Comparison of ENCODE assay signal across 10 mouse cellular contexts in the genomic region with DNA sequence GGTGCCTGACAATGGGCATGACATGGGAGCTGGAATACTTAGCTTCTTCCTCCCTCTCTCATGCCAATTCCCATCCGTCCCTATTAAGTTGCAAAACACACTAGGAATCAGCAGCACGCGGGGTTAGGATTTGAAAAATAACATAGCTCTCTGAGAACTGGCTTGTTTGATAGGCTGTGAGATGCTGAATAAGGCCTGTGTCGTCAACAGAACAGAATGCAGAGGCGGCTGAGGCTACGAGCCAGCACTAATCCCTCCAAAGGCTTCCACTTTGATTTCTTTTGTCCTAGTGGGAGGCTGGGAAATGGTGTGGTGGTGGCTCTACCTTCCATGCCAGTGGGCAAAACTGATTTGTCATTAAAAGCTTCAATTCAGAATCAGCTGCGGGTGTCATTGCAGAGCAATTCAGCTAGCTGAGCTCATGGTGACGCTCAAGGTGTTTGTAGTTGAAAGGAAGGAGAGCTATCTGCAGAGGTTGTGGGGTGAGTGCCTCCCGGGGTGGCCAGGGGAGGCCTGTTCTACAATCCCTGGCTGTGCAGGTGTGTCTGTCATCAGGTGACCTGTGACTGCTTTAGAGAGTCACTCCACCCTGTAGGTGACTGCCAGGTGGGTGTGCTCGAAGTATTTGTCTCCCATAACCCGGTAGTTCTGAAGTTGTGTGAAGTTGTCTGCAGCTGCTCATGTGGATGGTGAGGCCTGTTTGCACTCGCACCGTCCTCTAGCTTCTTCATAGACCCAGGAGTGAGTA. TPM values are rescaled to one million over a fixed set of nuclear protein-coding genes. Genes with fewer than 3 reads are reported as not detected.
DNase-seq lines count a peak whose midpoint lies in the region; ATAC-seq lines count a peak whose summit lies in the region.
"Had no signal": no experiment of that assay in that cellular context is flagged by ENCODE, and none has a peak within 500 bp of the region (broad histone marks: within the 10 kb centered on the region; RNA-seq: fewer than 3 reads in every experiment).

No protein-coding gene starts in this region.

- H3K9ac ChIP-seq in forebrain, embryonic 14.5 days (ENCODE audit: low read length), result no peak overlapping the region
- no peak overlapping the region for H3K9ac ChIP-seq in stomach, embryonic 15.5 days
- H3K9ac ChIP-seq: limb, embryonic 15.5 days had no signal

- ATAC-seq in forebrain, embryonic 14.5 days, result no peak
- ATAC-seq in stomach, embryonic 15.5 days (ENCODE audit: insufficient read depth, low FRiP score, low read depth), result no peak
- ATAC-seq: activated CD4-positive, CD25-positive, alpha-beta regulatory T cell, adult 4 months had no signal

- H3K4me2 ChIP-seq in forebrain, embryonic 14.5 days (ENCODE audit: low read length), result no peak overlapping the region
- H3K4me2 ChIP-seq in stomach, embryonic 15.5 days, result no peak overlapping the region
- H3K4me2 ChIP-seq: limb, embryonic 15.5 days had no signal

- H3K9me3 ChIP-seq in forebrain, embryonic 14.5 days (replicated peaks; ENCODE audit: control insufficient read depth, low read length), result no peaks in the 10 kb centered on the region
- no peaks in the 10 kb centered on the region for H3K9me3 ChIP-seq in stomach, embryonic 15.5 days
- H3K9me3 ChIP-seq: limb, embryonic 15.5 days had no signal

- peak; percentile 47 to 79 for DNase-seq in layer of hippocampus, adult 18-20 months (ENCODE audit: low spot score in 2 of 2)
- no peak for DNase-seq in layer of hippocampus, postnatal 25 days (ENCODE audit: extremely low spot score in 1 of 2, low spot score in 1 of 2)
- peak; percentile 61 for DNase-seq in forebrain, embryonic 14.5 days (ENCODE audit: low spot score)
- DNase-seq in layer of hippocampus, postnatal 36 days, result peak; percentile 41 to 47
- DNase-seq in urinary bladder, adult 2 months (ENCODE audit: low spot score), result no peak
- DNase-seq in ovary, postnatal 14 days (ENCODE audit: low spot score), result no peak

- no peak overlapping the region for H3K4me3 ChIP-seq in forebrain, embryonic 14.5 days (ENCODE audit: low read depth, low read length)
- no peak overlapping the region for H3K4me3 ChIP-seq in stomach, embryonic 15.5 days (replicated peaks)
- H3K4me3 ChIP-seq: limb, embryonic 15.5 days had no signal

- H3K27me3 ChIP-seq in forebrain, embryonic 14.5 days (replicated peaks; ENCODE audit: control insufficient read depth, insufficient read depth, low read length), result no peaks in the 10 kb centered on the region
- H3K27me3 ChIP-seq in stomach, embryonic 15.5 days (replicated peaks), result no peaks in the 10 kb centered on the region
- H3K27me3 ChIP-seq: limb, embryonic 15.5 days had no signal

- H3K4me1 ChIP-seq in forebrain, embryonic 14.5 days (ENCODE audit: control insufficient read depth, insufficient read depth, low read length), result peaks cover 4% of the 10 kb centered on the region; the same call in 1 of the 2 replicates
- 0 out of 2 replicates have a peak, but pooled peaks cover 4% of the 10 kb centered on the region for H3K4me1 ChIP-seq in stomach, embryonic 15.5 days
- H3K4me1 ChIP-seq: limb, embryonic 15.5 days had no signal

- no peaks in the 10 kb centered on the region for H3K36me3 ChIP-seq in forebrain, embryonic 14.5 days (ENCODE audit: control insufficient read depth, insufficient read depth, low read length)
- H3K36me3 ChIP-seq in stomach, embryonic 15.5 days, result no peaks in the 10 kb centered on the region
- H3K36me3 ChIP-seq: limb, embryonic 15.5 days had no signal

- WGBS in forebrain, embryonic 14.5 days, result 35% methylated on average over 13 of the region's 13 CpGs
- 54% methylated on average over 13 of the region's 13 CpGs for WGBS in stomach, embryonic 15.5 days

- no peak overlapping the region; the same call in 1 of the 2 replicates for H3K27ac ChIP-seq in forebrain, embryonic 14.5 days (ENCODE audit: low read depth, low read length)
- H3K27ac ChIP-seq in stomach, embryonic 15.5 days, result peak overlapping the region; percentile 32
- H3K27ac ChIP-seq: limb, embryonic 15.5 days had no signal

RNA-seq across cellular contexts. Expression of gene Tacc2, which starts 13.0 kb away (rescaled TPM):
- 10 to 100 TPM; 73.8 to 77.5 TPM for total RNA-seq in layer of hippocampus, adult 18-20 months (2021)
- total RNA-seq in layer of hippocampus, postnatal 25 days (2021), result 10 to 100 TPM; 75.1 to 82.4 TPM
- polyA plus RNA-seq in forebrain, embryonic 14.5 days (2014; fragmentation: Nextera tagmentation; extraction: Ambion mirVana), result 40.2 and 47.9 TPM in 2 replicates
- total RNA-seq in layer of hippocampus, postnatal 36 days (2021), result 10 to 100 TPM; 73.1 to 82.4 TPM
- 21.4 and 28.1 TPM in 2 replicates for polyA plus RNA-seq in stomach, embryonic 15.5 days (2015; fragmentation: Nextera tagmentation; extraction: Ambion mirVana)
- 67.5 and 88.1 TPM in 2 replicates for polyA plus RNA-seq in urinary bladder, adult 2 months (2012; rRNA removed)
- total RNA-seq: monocyte, adult 5-6 weeks had no signal

RNA-seq across cellular contexts. Expression of gene Nsmce4a, which starts 17.3 kb away (rescaled TPM):
- total RNA-seq in layer of hippocampus, adult 18-20 months (2021), result 10 to 100 TPM; 40.7 to 44.1 TPM
- 10 to 100 TPM; 36.3 to 36.6 TPM for total RNA-seq in layer of hippocampus, postnatal 25 days (2021)
- 130 and 154 TPM in 2 replicates for polyA plus RNA-seq in forebrain, embryonic 14.5 days (2014; fragmentation: Nextera tagmentation; extraction: Ambion mirVana)
- total RNA-seq in layer of hippocampus, postnatal 36 days (2021), result 10 to 100 TPM; 41.5 to 41.8 TPM
- 149 and 151 TPM in 2 replicates for polyA plus RNA-seq in stomach, embryonic 15.5 days (2015; fragmentation: Nextera tagmentation; extraction: Ambion mirVana)
- 61.5 and 65.4 TPM in 2 replicates for polyA plus RNA-seq in urinary bladder, adult 2 months (2012; rRNA removed)

Comparison
In these comparisons a context has a peak if more than half of its experiments do, and no peak if none do; other contexts are left out.
1. DNase-seq: peak in layer of hippocampus, adult 18-20 months (2 of 2), forebrain, embryonic 14.5 days (single experiment) and layer of hippocampus, postnatal 36 days (2 of 2); none in layer of hippocampus, postnatal 25 days (0 of 2), urinary bladder, adult 2 months (single experiment) and ovary, postnatal 14 days (single experiment).